Mouse (Mus musculus): Measurements from ENCODE around the gene Kcnj2.
A peak's percentile ranks its signal among the peaks of the same experiment; 100 is the strongest.

Kcnj2 gene

GRCm38 (mm10) chr11:111065635-111066298 lies at the start of gene Kcnj2:
TSS of gene Kcnj2 (plus strand) at chr11:111066164.
- peak; percentile 84 to 93 for DNase-seq (ENCODE audit: low spot score in 2 of 2)

GRCm38 (mm10) chr11:111016206-111016605 lies 49.8 kb upstream of the Kcnj2 start:
- no peak for DNase-seq (ENCODE audit: low spot score in 2 of 2)

- DNase-seq (ENCODE audit: low spot score in 2 of 2): no peak
Observed at GRCm38 (mm10) chr11:111020211-111020610, 45.8 kb upstream of the Kcnj2 start.

- no peak for DNase-seq (ENCODE audit: low spot score in 2 of 2)
Observed at GRCm38 (mm10) chr11:111022681-111023281, 43.2 kb upstream of the Kcnj2 start.

GRCm38 (mm10) chr11:111042175-111042574 lies 23.8 kb upstream of the Kcnj2 start:
- peak in 1 of 2 experiments; percentile 6 for DNase-seq (ENCODE audit: low spot score in 2 of 2)

GRCm38 (mm10) chr11:111043298-111043697 lies 22.7 kb upstream of the Kcnj2 start:
- DNase-seq (ENCODE audit: low spot score in 2 of 2): no peak

GRCm38 (mm10) chr11:111054252-111054651 lies 11.7 kb upstream of the Kcnj2 start:
- DNase-seq (ENCODE audit: low spot score in 2 of 2): no peak

- DNase-seq (ENCODE audit: low spot score in 2 of 2): no peak
Observed at GRCm38 (mm10) chr11:111054854-111055822, 10.8 kb upstream of the Kcnj2 start.

- DNase-seq (ENCODE audit: low spot score in 2 of 2): no peak
Observed at GRCm38 (mm10) chr11:111056030-111056429, 9.9 kb upstream of the Kcnj2 start.

GRCm38 (mm10) chr11:111057435-111057834 lies 8.5 kb upstream of the Kcnj2 start:
- DNase-seq (ENCODE audit: low spot score in 2 of 2): no peak

- no peak for DNase-seq (ENCODE audit: low spot score in 2 of 2)
Observed at GRCm38 (mm10) chr11:111059440-111059839, 6.5 kb upstream of the Kcnj2 start.

- DNase-seq (ENCODE audit: low spot score in 2 of 2): no peak
Observed at GRCm38 (mm10) chr11:111060216-111060615, 5.7 kb upstream of the Kcnj2 start.

GRCm38 (mm10) chr11:111064751-111065527 lies 1.0 kb upstream of the Kcnj2 start:
- DNase-seq (ENCODE audit: low spot score in 2 of 2): peak; percentile 9 to 13

- DNase-seq (ENCODE audit: low spot score in 2 of 2): no peak
Observed at GRCm38 (mm10) chr11:111066299-111066691, 331 bp downstream of the Kcnj2 start.

- DNase-seq (ENCODE audit: low spot score in 2 of 2): no peak
Observed at GRCm38 (mm10) chr11:111067787-111068186, 1.8 kb downstream of the Kcnj2 start.

- no peak for DNase-seq (ENCODE audit: low spot score in 2 of 2)
Observed at GRCm38 (mm10) chr11:111070460-111070859, 4.5 kb downstream of the Kcnj2 start.

GRCm38 (mm10) chr11:111074131-111074530 lies 8.2 kb downstream of the Kcnj2 start:
- no peak for DNase-seq (ENCODE audit: low spot score in 2 of 2)

GRCm38 (mm10) chr11:111078107-111078506 lies 12.1 kb downstream of the Kcnj2 start:
- DNase-seq (ENCODE audit: low spot score in 2 of 2): no peak

- DNase-seq (ENCODE audit: low spot score in 2 of 2): no peak
Observed at GRCm38 (mm10) chr11:111083009-111083408, 17.0 kb downstream of the Kcnj2 start.

GRCm38 (mm10) chr11:111086933-111087332 lies 21.0 kb downstream of the Kcnj2 start:
- DNase-seq (ENCODE audit: low spot score in 2 of 2): no peak

- DNase-seq (ENCODE audit: low spot score in 2 of 2): no peak
Observed at GRCm38 (mm10) chr11:111088226-111088625, 22.3 kb downstream of the Kcnj2 start.

- DNase-seq (ENCODE audit: low spot score in 2 of 2): no peak
Observed at GRCm38 (mm10) chr11:111088812-111089211, 22.8 kb downstream of the Kcnj2 start.

Data from urinary bladder, postnatal 36 days (tissue).